Mouse (Mus musculus) gonadal fat pad, adult 2 months (tissue): ENCODE results near the gene Olfr972. TPM values are rescaled to one million over a fixed set of nuclear protein-coding genes. Genes with fewer than 3 reads are reported as not detected.
"Not testable (repeated sequence)": the region's sequence is repeated elsewhere in the genome, so short reads cannot be mapped to it uniquely, and the experiment has no call there.

Source experiments
- DNase-seq: peaks from one replicate; pipeline ENCODE4 v3.0.0-alpha.2; 2012; ENCODE audit warnings: low read depth
- polyA plus RNA-seq: library from polyadenylated mRNA; depleted of rRNA; stranded (reverse); fragments of >200 nt; gene quantifications from 2 replicates; pipeline ENCODE4 v1.2.3, GENCODE M21; 2012; rRNA removed

The Olfr972 gene
- polyA plus RNA-seq, result not detected in 2 replicates

GRCm38 (mm10) chr9:39866122-39866521 lies at the start of gene Olfr972:
Olfr972 (plus strand) TSS chr9:39866422.
- no peak for DNase-seq

- not testable (repeated sequence) for DNase-seq
Measured at GRCm38 (mm10) chr9:39836576-39836975, 29.6 kb upstream of the Olfr972 start, which contains the start of gene Olfr971. Olfr971 (plus strand) TSS chr9:39836876.

DNA sequence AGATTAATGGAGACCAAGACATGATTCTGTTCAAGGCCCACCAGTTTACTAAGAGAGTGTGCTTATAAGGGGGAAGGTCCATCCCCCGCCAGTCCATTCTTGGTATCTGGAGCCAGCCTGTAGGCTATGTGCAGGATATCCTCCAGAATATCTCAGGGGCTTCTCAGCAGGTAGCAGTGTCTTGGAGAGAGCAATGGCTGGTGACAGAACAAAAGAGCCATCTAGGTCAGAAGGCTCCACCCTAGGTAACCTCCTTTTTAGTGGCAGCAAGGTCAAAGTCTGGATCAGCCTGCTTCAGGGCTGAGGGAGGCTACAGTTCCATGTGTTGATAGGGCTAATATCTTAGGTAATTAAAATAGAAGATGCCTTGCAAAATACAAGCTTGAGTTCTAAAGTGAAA lies 5.8 kb downstream of the Olfr972 start:
- DNase-seq, result not testable (repeated sequence)

- not testable (repeated sequence) for DNase-seq
Measured at GRCm38 (mm10) chr9:39877541-39878396, 11.5 kb downstream of the Olfr972 start.

- DNase-seq, result no peak
Measured at GRCm38 (mm10) chr9:39905106-39905505, 38.9 kb downstream of the Olfr972 start.

- DNase-seq, result no peak
Measured at GRCm38 (mm10) chr9:39907036-39907435, 40.8 kb downstream of the Olfr972 start, which contains the start of gene Olfr229. Olfr229 (plus strand) TSS chr9:39907336.

- DNase-seq, result no peak
Measured at GRCm38 (mm10) chr9:39909939-39910338, 43.7 kb downstream of the Olfr972 start.

Other genes starting within 250 kb of the Olfr972 start
- not detected in 2 replicates for gene Olfr960, start 245.0 kb upstream of the Olfr972 start, polyA plus RNA-seq
- not detected in 2 replicates for gene Olfr961, start 221.3 kb upstream of the Olfr972 start, polyA plus RNA-seq
- not detected in 2 replicates for gene Olfr963, start 199.2 kb upstream of the Olfr972 start, polyA plus RNA-seq
- not detected in 2 replicates for gene Olfr149, start 159.3 kb upstream of the Olfr972 start, polyA plus RNA-seq
- gene Olfr965, start 155.1 kb upstream of the Olfr972 start, polyA plus RNA-seq, result not detected in 2 replicates
- gene Olfr150, start 135.4 kb upstream of the Olfr972 start, polyA plus RNA-seq, result not detected in 2 replicates
- gene Olfr967, start 120.2 kb upstream of the Olfr972 start, polyA plus RNA-seq, result not detected in 2 replicates
- not detected in 2 replicates for gene Olfr968, start 83.2 kb upstream of the Olfr972 start, polyA plus RNA-seq
- not detected in 2 replicates for gene Olfr969, start 75.5 kb upstream of the Olfr972 start, polyA plus RNA-seq
- gene Olfr970, start 57.6 kb upstream of the Olfr972 start, polyA plus RNA-seq, result not detected in 2 replicates
- gene Olfr971, start 29.5 kb upstream of the Olfr972 start, polyA plus RNA-seq, result not detected in 2 replicates
- not detected in 2 replicates for gene Olfr229, start 40.9 kb downstream of the Olfr972 start, polyA plus RNA-seq
- gene Olfr974, start 71.1 kb downstream of the Olfr972 start, polyA plus RNA-seq, result not detected in 2 replicates
- not detected in 2 replicates for gene Olfr975, start 85.6 kb downstream of the Olfr972 start, polyA plus RNA-seq
- gene Olfr976, start 94.7 kb downstream of the Olfr972 start, polyA plus RNA-seq, result not detected in 2 replicates
- not detected in 2 replicates for gene Olfr978, start 125.7 kb downstream of the Olfr972 start, polyA plus RNA-seq
- gene Olfr979, start 137.0 kb downstream of the Olfr972 start, polyA plus RNA-seq, result not detected in 2 replicates
- not detected in 2 replicates for gene Olfr980, start 143.2 kb downstream of the Olfr972 start, polyA plus RNA-seq
- gene Olfr981, start 155.0 kb downstream of the Olfr972 start, polyA plus RNA-seq, result not detected in 2 replicates
- gene Olfr982, start 207.4 kb downstream of the Olfr972 start, polyA plus RNA-seq, result not detected in 2 replicates
- not detected in 2 replicates for gene Olfr983, start 227.2 kb downstream of the Olfr972 start, polyA plus RNA-seq
- gene Olfr984, start 247.8 kb downstream of the Olfr972 start, polyA plus RNA-seq, result not detected in 2 replicates